Mouse (Mus musculus): ENCODE results near the gene Susd1. TPM values are rescaled to one million over a fixed set of nuclear protein-coding genes. Genes with fewer than 3 reads are reported as not detected.

Gene Susd1
- polyA plus RNA-seq, 1 experiment from 2014 or later = 0.70 TPM

- H3K36me3 ChIP-seq (ENCODE audit: control insufficient read depth, insufficient read depth, low read length) = no peaks in the 10 kb centered on the region
- no peak overlapping the region for H3K9ac ChIP-seq (ENCODE audit: low read length)
- H3K4me3 ChIP-seq (ENCODE audit: low read depth, low read length) = no peak overlapping the region
- no peaks in the 10 kb centered on the region for H3K9me3 ChIP-seq (replicated peaks; ENCODE audit: control insufficient read depth, low read length)
- H3K27ac ChIP-seq (ENCODE audit: low read depth, low read length) = no peak overlapping the region
- no peaks in the 10 kb centered on the region for H3K4me1 ChIP-seq (ENCODE audit: control insufficient read depth, insufficient read depth, low read length)
- no peak for ATAC-seq
- H3K27me3 ChIP-seq (replicated peaks; ENCODE audit: control insufficient read depth, insufficient read depth, low read length) = no peaks in the 10 kb centered on the region
- no peak overlapping the region for H3K4me2 ChIP-seq (ENCODE audit: low read length)
- WGBS = 87% methylated on average over 5 of the region's 5 CpGs
- DNase-seq (ENCODE audit: low spot score) = no peak
Measured at GRCm38 (mm10) chr4:59457091-59457490, 18.7 kb upstream of the Susd1 start.

- no peak overlapping the region for H3K9ac ChIP-seq (ENCODE audit: low read length)
- ATAC-seq (no peak), DNase-seq (ENCODE audit: low spot score) (no peak)
- no peak overlapping the region for H3K4me2 ChIP-seq (ENCODE audit: low read length)
- H3K9me3 ChIP-seq (replicated peaks; ENCODE audit: control insufficient read depth, low read length) = no peaks in the 10 kb centered on the region
- no peaks in the 10 kb centered on the region for H3K4me1 ChIP-seq (ENCODE audit: control insufficient read depth, insufficient read depth, low read length)
- H3K27ac ChIP-seq (ENCODE audit: low read depth, low read length) = no peak overlapping the region
- no peaks in the 10 kb centered on the region for H3K36me3 ChIP-seq (ENCODE audit: control insufficient read depth, insufficient read depth, low read length)
- no peaks in the 10 kb centered on the region for H3K27me3 ChIP-seq (replicated peaks; ENCODE audit: control insufficient read depth, insufficient read depth, low read length)
- H3K4me3 ChIP-seq (ENCODE audit: low read depth, low read length) = no peak overlapping the region
- 85% methylated on average over 2 of the region's 2 CpGs for WGBS
Measured at GRCm38 (mm10) chr4:59455465-59455864, 17.0 kb upstream of the Susd1 start.

GRCm38 (mm10) chr4:59454046-59454445 lies 15.6 kb upstream of the Susd1 start:
- H3K4me3 ChIP-seq (ENCODE audit: low read depth, low read length) = no peak overlapping the region
- H3K4me2 ChIP-seq (ENCODE audit: low read length) = no peak overlapping the region
- H3K9me3 ChIP-seq (replicated peaks; ENCODE audit: control insufficient read depth, low read length) = no peaks in the 10 kb centered on the region
- no peaks in the 10 kb centered on the region for H3K27me3 ChIP-seq (replicated peaks; ENCODE audit: control insufficient read depth, insufficient read depth, low read length)
- no peak for ATAC-seq
- no peak overlapping the region for H3K27ac ChIP-seq (ENCODE audit: low read depth, low read length)
- no peaks in the 10 kb centered on the region for H3K4me1 ChIP-seq (ENCODE audit: control insufficient read depth, insufficient read depth, low read length)
- 90% methylated on average over 3 of the region's 3 CpGs for WGBS
- H3K9ac ChIP-seq (ENCODE audit: low read length) = no peak overlapping the region
- H3K36me3 ChIP-seq (ENCODE audit: control insufficient read depth, insufficient read depth, low read length) = no peaks in the 10 kb centered on the region
- DNase-seq (ENCODE audit: low spot score) = no peak

- no peak overlapping the region for H3K27ac ChIP-seq (ENCODE audit: low read depth, low read length)
- no peak overlapping the region for H3K4me2 ChIP-seq (ENCODE audit: low read length)
- no peaks in the 10 kb centered on the region for H3K27me3 ChIP-seq (replicated peaks; ENCODE audit: control insufficient read depth, insufficient read depth, low read length)
- H3K9me3 ChIP-seq (replicated peaks; ENCODE audit: control insufficient read depth, low read length) = no peaks in the 10 kb centered on the region
- DNase-seq (ENCODE audit: low spot score) (no peak), ATAC-seq (no peak)
- WGBS = 94% methylated on average over 8 of the region's 8 CpGs
- H3K9ac ChIP-seq (ENCODE audit: low read length) = no peak overlapping the region
- H3K4me1 ChIP-seq (ENCODE audit: control insufficient read depth, insufficient read depth, low read length) = no peaks in the 10 kb centered on the region
- no peak overlapping the region for H3K4me3 ChIP-seq (ENCODE audit: low read depth, low read length)
- H3K36me3 ChIP-seq (ENCODE audit: control insufficient read depth, insufficient read depth, low read length) = no peaks in the 10 kb centered on the region
Measured at GRCm38 (mm10) chr4:59452503-59452933, 14.1 kb upstream of the Susd1 start.

DNA sequence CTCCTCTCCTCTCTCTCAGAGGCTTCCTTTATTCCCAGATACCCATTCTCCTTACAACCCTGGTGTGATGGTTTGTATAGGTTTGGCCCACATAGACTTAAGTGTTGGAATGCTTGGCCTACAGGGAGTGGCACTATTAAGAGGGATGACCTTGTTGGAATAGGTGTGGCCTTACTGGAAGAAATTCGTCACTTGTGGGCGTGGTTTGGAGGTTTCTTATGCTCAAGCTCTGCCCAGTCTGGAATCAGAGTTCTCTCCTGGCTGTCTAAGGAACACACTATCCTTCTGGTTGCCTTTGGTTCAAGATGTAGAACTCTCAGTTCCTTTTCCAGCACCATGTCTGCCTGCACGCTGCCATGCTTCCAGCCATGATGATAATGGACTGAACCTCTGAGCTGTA lies 12.5 kb upstream of the Susd1 start:
- ATAC-seq = no peak
- Histone ChIP-seq H3K4me2 (ENCODE audit: low read length) (no peak overlapping the region), H3K9me3 (replicated peaks; ENCODE audit: control insufficient read depth, low read length) (no peaks in the 10 kb centered on the region), H3K4me3 (ENCODE audit: low read depth, low read length) (no peak overlapping the region), H3K4me1 (ENCODE audit: control insufficient read depth, insufficient read depth, low read length) (no peaks in the 10 kb centered on the region), H3K27ac (ENCODE audit: low read depth, low read length) (no peak overlapping the region), H3K9ac (ENCODE audit: low read length) (no peak overlapping the region), H3K27me3 (replicated peaks; ENCODE audit: control insufficient read depth, insufficient read depth, low read length) (no peaks in the 10 kb centered on the region), H3K36me3 (ENCODE audit: control insufficient read depth, insufficient read depth, low read length) (no peaks in the 10 kb centered on the region)
- DNase-seq (ENCODE audit: low spot score) = no peak
- 82% methylated on average over 3 of the region's 3 CpGs for WGBS

DNA sequence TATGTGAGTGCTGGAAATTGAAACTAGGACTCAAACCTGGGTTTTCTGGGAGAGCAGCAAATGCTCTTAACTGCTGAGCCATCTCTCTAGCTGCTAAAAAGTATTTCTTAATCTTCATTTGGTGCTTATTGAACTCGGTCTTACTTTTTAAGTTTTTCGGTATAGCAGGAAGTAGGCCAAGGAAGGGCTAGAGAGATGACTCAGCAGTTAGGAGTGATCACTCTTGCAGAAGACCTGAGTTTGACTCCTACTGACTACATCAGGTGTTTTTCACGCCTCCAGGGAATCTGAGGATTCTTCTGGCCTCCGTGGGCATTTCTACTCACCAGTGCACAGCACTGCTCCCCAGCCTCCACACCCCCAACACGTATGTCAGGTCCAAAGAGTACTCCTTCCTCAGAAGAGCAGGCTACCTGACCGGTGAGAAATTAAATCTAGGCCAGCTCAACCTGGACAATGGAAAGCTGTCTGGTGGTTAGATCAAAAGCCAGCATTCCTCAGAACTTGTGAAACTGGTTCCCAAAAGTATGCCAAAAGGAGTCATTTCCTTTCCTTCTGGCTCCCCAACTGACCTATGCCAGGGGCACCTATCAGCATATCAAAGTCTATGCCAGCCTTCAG lies 11.9 kb upstream of the Susd1 start:
- Histone ChIP-seq H3K4me3 (ENCODE audit: low read depth, low read length) (no peak overlapping the region), H3K9ac (ENCODE audit: low read length) (no peak overlapping the region), H3K27ac (ENCODE audit: low read depth, low read length) (no peak overlapping the region), H3K4me1 (ENCODE audit: control insufficient read depth, insufficient read depth, low read length) (no peaks in the 10 kb centered on the region), H3K4me2 (ENCODE audit: low read length) (no peak overlapping the region), H3K27me3 (replicated peaks; ENCODE audit: control insufficient read depth, insufficient read depth, low read length) (no peaks in the 10 kb centered on the region), H3K9me3 (replicated peaks; ENCODE audit: control insufficient read depth, low read length) (no peaks in the 10 kb centered on the region), H3K36me3 (ENCODE audit: control insufficient read depth, insufficient read depth, low read length) (no peaks in the 10 kb centered on the region)
- WGBS = 87% methylated on average over 6 of the region's 6 CpGs
- ATAC-seq (no peak), DNase-seq (ENCODE audit: low spot score) (no peak)

DNA sequence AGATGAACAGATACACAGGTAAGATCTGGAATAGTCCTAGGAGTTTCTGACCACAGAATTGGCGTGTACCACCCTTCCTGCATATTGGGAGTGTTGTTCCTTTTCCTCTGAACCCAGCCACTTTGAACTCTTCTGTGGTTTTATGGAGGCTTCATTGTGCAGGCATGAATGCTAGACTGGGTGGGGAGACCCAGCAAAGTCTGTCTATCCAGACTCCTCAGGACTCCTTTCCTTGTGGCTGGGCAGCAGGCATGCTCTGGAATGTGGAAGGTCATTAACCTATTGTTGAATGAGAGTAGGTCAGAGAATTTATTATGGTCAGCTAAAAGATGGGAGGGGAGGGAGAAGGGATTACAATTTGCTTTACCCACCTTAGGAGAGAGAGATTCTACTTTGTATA lies 8.9 kb upstream of the Susd1 start:
- DNase-seq (ENCODE audit: low spot score) (no peak), ATAC-seq (no peak)
- Histone ChIP-seq H3K36me3 (ENCODE audit: control insufficient read depth, insufficient read depth, low read length) (no peaks in the 10 kb centered on the region), H3K27ac (ENCODE audit: low read depth, low read length) (no peak overlapping the region), H3K4me2 (ENCODE audit: low read length) (no peak overlapping the region), H3K9me3 (replicated peaks; ENCODE audit: control insufficient read depth, low read length) (no peaks in the 10 kb centered on the region), H3K27me3 (replicated peaks; ENCODE audit: control insufficient read depth, insufficient read depth, low read length) (no peaks in the 10 kb centered on the region), H3K4me3 (ENCODE audit: low read depth, low read length) (no peak overlapping the region), H3K4me1 (ENCODE audit: control insufficient read depth, insufficient read depth, low read length) (no peaks in the 10 kb centered on the region), H3K9ac (ENCODE audit: low read length) (no peak overlapping the region)
- WGBS = 84% methylated on average over 1 of the region's 1 CpGs

- 79% methylated on average over 6 of the region's 6 CpGs for WGBS
- no peak for ATAC-seq
Measured at GRCm38 (mm10) chr4:59445516-59445915, 7.1 kb upstream of the Susd1 start.

GRCm38 (mm10) chr4:59444994-59445393 lies 6.6 kb upstream of the Susd1 start:
- no peak overlapping the region for H3K27ac ChIP-seq (ENCODE audit: low read depth, low read length)
- DNase-seq (ENCODE audit: low spot score) (no peak), ATAC-seq (no peak)

More at GRCm38 (mm10) chr4:59445516-59445915, 7.1 kb upstream of the Susd1 start:
- Histone ChIP-seq H3K4me2 (ENCODE audit: low read length) (no peak overlapping the region), H3K4me1 (ENCODE audit: control insufficient read depth, insufficient read depth, low read length) (no peaks in the 10 kb centered on the region), H3K27ac (ENCODE audit: low read depth, low read length) (no peak overlapping the region), H3K9ac (ENCODE audit: low read length) (no peak overlapping the region), H3K27me3 (replicated peaks; ENCODE audit: control insufficient read depth, insufficient read depth, low read length) (no peaks in the 10 kb centered on the region), H3K36me3 (ENCODE audit: control insufficient read depth, insufficient read depth, low read length) (no peaks in the 10 kb centered on the region), H3K9me3 (replicated peaks; ENCODE audit: control insufficient read depth, low read length) (no peaks in the 10 kb centered on the region), H3K4me3 (ENCODE audit: low read depth, low read length) (no peak overlapping the region)
- no peak for DNase-seq (ENCODE audit: low spot score)

More at GRCm38 (mm10) chr4:59444994-59445393, 6.6 kb upstream of the Susd1 start:
- Histone ChIP-seq H3K36me3 (ENCODE audit: control insufficient read depth, insufficient read depth, low read length) (no peaks in the 10 kb centered on the region), H3K4me2 (ENCODE audit: low read length) (no peak overlapping the region), H3K9me3 (replicated peaks; ENCODE audit: control insufficient read depth, low read length) (no peaks in the 10 kb centered on the region), H3K27me3 (replicated peaks; ENCODE audit: control insufficient read depth, insufficient read depth, low read length) (no peaks in the 10 kb centered on the region), H3K4me3 (ENCODE audit: low read depth, low read length) (no peak overlapping the region), H3K9ac (ENCODE audit: low read length) (no peak overlapping the region), H3K4me1 (ENCODE audit: control insufficient read depth, insufficient read depth, low read length) (no peaks in the 10 kb centered on the region)
- WGBS = 84% methylated on average over 3 of the region's 3 CpGs

Data from forebrain, embryonic 14.5 days (tissue).